Mouse (Mus musculus) ZHBTc4 (cell line): ENCODE measurements around the gene Avil.

Experiments
- DNase-seq: peaks from one replicate; pipeline ENCODE4 v3.0.0-alpha.2; 2011; ENCODE audit warnings: low read depth, low spot score

Avil gene

DNA sequence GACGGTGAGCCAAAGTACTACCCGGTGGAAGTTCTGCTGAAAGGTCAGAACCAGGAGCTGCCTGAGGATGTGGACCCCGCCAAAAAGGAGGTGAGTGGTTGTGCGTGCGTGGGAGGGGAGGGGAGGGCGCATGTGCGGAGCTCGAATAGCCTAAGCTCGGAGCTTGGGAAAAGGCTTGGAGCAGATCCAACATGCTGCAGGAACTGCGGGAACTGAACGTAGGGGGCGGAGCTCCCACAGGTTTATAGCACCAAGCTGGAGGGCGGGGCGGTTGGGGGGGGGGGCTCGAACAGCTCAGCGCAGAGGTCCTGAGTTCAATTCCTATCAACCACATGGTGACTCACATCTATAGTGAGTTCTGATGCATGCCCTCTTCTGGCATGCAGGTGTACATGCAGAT is 17.9 kb downstream of the Avil start:
- peak; percentile 61 for DNase-seq

GRCm38 (mm10) chr10:127030336-127031296 is 30.1 kb downstream of the Avil start, which contains the start of gene Tsfm:
TSS of gene Tsfm (minus strand) at chr10:127030840.
- DNase-seq, result peak; percentile 96

GRCm38 (mm10) chr10:127033301-127033741 is 32.8 kb downstream of the Avil start:
- no peak for DNase-seq

- DNase-seq, result no peak
These were observed 35.8 kb downstream of the Avil start for GRCm38 (mm10) chr10:127036273-127036672.

- peak; percentile 34 for DNase-seq
These were observed 37.1 kb downstream of the Avil start for GRCm38 (mm10) chr10:127037641-127038040.

DNA sequence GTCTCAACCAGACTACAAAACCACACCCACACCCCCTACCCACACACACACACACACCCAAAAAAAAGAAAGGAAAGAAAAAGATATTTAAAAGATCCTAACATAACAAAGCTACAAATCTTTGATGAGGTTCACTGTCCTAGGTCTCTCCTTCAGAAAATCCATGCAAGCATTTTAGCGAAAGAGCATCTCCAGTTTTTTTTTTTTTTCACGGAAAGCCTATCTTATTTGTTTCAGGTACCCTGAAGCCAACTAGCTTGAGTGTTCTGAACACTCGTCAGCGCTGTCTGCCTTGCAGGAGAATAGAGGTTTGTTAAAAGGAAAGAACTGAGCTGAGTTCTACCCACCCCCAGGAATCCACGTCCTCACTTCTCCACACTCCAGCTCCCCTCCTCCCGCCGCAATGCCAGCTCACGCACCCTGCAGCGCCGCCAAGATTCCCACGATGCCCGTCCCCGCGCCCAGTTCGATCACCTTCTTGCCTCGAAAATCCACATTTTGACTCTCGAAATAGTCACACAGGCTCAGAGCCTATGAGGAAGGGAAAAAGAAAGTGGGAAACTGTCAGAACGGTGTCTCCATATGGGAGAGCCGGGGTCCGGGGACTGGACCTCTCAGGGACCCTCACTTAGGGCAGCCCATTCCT is 40.2 kb downstream of the Avil start:
- no peak for DNase-seq

DNA sequence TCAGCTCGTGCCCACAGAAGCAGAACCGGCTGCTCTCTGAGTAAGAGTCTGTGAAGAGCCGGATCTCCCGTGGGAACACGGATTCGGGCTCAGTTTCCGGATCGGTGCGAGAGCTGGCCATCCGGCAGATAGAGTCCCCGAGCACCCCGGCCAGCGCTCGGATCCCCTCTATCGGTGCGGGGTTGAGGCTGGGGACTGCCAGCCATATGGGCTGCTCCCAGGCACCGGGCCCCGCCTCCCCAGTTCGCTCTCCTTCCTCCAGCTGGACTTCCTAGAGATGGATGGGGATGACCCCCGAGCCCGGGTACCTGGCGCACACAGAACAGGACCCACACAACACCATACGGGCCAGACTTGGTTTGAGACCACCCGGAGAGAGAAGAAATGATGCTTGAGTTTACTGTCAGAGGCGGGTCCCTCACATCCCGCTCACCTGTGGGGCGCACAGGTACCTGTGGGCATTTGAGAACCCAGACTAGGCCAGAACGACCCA is 40.8 kb downstream of the Avil start, which contains the start of the genes Mettl1 and Eef1akmt3:
TSS of gene Mettl1 (plus strand) at position 141 of the 493 bp plus-strand sequence.
TSS of gene Eef1akmt3 (minus strand) at position 240 of the 493 bp plus-strand sequence.
- peak; percentile 38 for DNase-seq

DNA sequence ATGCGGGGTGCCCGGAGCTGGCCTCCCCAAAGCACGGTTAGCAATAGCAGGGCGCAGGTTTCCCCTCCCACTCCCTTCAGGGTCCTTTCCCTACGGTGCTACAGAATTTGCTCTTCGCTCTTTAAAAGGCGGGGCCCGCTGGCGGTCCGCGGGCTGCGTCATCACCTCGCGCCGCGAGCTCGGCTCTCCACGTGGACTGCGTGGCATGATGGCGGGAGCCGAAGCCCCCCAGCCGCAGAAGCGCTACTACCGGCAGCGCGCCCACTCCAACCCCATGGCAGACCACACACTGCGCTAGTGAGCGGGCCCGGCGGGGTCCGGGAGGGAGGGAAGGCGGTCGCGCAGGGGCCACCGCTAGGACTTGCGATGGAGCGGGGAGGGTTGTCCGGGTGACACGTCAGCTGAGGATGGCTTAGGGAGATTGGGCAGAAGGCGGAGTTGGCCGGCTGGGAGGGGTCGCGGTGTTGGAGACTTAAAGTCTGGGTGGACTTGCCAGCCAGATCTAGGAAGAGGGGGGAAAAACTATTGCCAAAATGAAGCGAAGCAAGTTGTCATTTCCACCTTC is 41.3 kb downstream of the Avil start:
- DNase-seq, result peak; percentile 96

- no peak for DNase-seq
These were observed 42.1 kb downstream of the Avil start for GRCm38 (mm10) chr10:127042468-127043115.

DNA sequence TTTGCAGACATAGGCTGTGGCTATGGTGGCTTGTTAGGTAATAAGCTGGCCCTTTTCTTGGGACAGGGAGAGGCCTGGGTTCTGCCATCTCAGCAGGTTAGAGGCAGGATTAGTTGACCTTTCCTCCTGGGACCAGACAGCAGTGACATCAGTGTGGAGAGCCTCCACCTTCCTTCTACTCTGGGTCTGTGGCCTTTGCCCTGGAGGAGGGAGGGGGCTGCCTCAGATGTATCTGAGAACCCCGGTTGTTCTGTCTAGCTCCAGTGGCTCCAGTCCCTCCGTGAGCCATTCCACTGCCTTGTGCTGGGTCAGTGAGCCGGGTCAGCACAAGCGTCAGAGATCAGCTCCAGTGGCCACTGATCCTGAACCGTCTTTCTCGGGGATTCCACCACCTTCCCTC is 42.7 kb downstream of the Avil start:
- DNase-seq, result no peak

GRCm38 (mm10) chr10:127047954-127048353 is 47.4 kb downstream of the Avil start, which contains the start of gene Cyp27b1:
TSS of gene Cyp27b1 (plus strand) at chr10:127048250.
- no peak for DNase-seq

DNA sequence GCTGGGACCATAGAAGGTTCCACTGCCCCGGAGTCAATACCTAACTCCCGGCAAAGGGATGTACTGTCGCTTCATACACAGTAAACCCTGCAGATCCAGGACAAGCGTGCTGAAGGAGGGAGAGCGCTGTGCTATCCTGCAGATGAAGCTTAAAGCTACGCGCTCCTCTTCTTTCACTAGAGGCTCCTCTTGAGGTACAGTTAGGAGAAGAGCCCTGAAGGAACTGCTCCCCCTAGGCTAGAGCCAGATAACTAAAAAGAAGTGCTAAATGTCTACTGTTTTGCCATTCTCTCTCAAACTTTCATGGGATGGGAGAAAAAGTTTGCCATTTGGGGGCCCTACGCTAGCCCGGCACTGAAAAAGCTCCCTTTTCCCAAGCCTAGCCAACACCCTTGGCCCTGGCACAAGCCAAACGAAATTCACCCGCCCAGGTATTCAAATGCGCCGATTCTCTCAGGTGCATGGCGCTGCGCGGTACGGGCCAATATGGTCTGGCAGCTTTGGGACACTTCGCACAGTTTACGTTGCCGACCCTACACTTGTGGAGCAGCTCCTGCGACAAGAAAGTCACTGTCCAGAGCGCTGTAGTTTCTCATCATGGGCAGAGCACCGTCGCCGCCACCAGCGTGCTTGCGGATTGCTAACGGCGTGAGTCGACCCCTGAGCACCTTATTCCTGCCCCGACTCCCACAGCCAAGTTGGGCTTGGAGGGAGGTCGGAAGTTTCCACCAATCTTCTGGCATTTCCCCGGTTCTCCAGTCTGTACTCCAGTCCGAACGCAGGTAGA is 48.3 kb downstream of the Avil start:
- DNase-seq, result no peak

- DNase-seq, result no peak
These were observed 49.0 kb downstream of the Avil start for GRCm38 (mm10) chr10:127049395-127050118.

GRCm38 (mm10) chr10:127050119-127050474 is 49.6 kb downstream of the Avil start:
- no peak for DNase-seq

- DNase-seq, result peak; percentile 55
These were observed 54.1 kb downstream of the Avil start for GRCm38 (mm10) chr10:127054646-127055045.

- no peak for DNase-seq
These were observed 54.9 kb downstream of the Avil start for GRCm38 (mm10) chr10:127055406-127055805.

DNA sequence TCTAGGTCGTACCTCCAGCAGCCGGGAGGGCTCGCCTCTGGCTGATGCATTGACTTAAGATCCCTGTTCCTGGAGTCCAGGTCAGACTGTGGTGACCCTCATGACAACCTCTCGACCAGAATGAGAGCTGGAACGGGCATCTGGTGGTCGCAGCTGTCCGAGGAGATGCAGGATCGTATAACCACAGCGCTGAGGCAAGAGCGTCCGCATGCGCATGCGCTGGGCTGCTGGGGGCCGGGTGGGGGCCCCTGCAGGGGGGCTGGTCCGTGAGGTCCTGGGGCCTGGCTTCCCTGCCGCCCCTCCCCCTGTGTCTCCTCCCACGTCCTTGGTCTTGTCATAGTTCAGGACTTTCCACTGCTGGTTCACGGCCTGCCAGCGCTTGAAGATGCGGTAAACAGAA is 56.0 kb downstream of the Avil start:
- DNase-seq, result peak; percentile 13

- DNase-seq, result peak; percentile 90
These were observed 57.7 kb downstream of the Avil start for GRCm38 (mm10) chr10:127058161-127058560.

- no peak for DNase-seq
These were observed 58.2 kb downstream of the Avil start for GRCm38 (mm10) chr10:127058708-127059107.
